Mouse (Mus musculus): ENCODE measurements around the gene Gm10799.

- TF ChIP-seq POLR2A (IDR thresholded peaks at IDR 0.05; ENCODE audit: borderline replicate concordance, extremely low read depth, low read depth, low read length) = no peak
- no peak for TF ChIP-seq CTCF (IDR thresholded peaks at IDR 0.05; ENCODE audit: insufficient read depth, low read length)
Measured at GRCm38 (mm10) chr2:104093305-104093704, 25.0 kb upstream of the Gm10799 start.
